8 mouse cellular contexts compared by ENCODE assay signal in genomic region chr13:53178594-53178993, GRCm38 (mm10).
DNase-seq lines count a peak whose midpoint lies in the region; ATAC-seq and TF ChIP-seq lines count a peak whose summit lies in the region.

No protein-coding gene starts in this region.

- no peaks in the 10 kb centered on the region for H3K9me3 ChIP-seq in liver, postnatal 0 days (ENCODE audit: low read length)
- H3K9me3 ChIP-seq in forebrain, embryonic 10.5 days: peaks cover 2% of the 10 kb centered on the region; the same call in 1 of the 2 replicates
- H3K9me3 ChIP-seq in kidney, embryonic 15.5 days (replicated peaks): no peaks in the 10 kb centered on the region

- no peak for TF ChIP-seq CTCF in liver, postnatal 0 days (IDR thresholded peaks at IDR 0.05; ENCODE audit: low read depth)

- ATAC-seq in liver, postnatal 0 days: no peak
- peak; percentile 47 for ATAC-seq in kidney, embryonic 15.5 days (replicated peaks; ENCODE audit: low FRiP score)

- no peak overlapping the region for H3K4me3 ChIP-seq in liver, postnatal 0 days (ENCODE audit: low read depth, low read length)
- peak overlapping the region; percentile 19; the same call in 1 of the 2 replicates for H3K4me3 ChIP-seq in forebrain, embryonic 10.5 days
- 0 out of 2 replicates have a peak overlapping the region, but pooled peaks have one; percentile 6 for H3K4me3 ChIP-seq in kidney, embryonic 15.5 days (replicated peaks)

- no peak overlapping the region for H3K9ac ChIP-seq in liver, postnatal 0 days (replicated peaks)
- no peak overlapping the region for H3K9ac ChIP-seq in kidney, embryonic 15.5 days

- no peaks in the 10 kb centered on the region for H3K36me3 ChIP-seq in liver, postnatal 0 days (replicated peaks; ENCODE audit: insufficient read depth, low read length)
- H3K36me3 ChIP-seq in forebrain, embryonic 10.5 days (replicated peaks): no peaks in the 10 kb centered on the region
- H3K36me3 ChIP-seq in kidney, embryonic 15.5 days: no peaks in the 10 kb centered on the region

- no peak for TF ChIP-seq EP300 in liver, postnatal 0 days (IDR thresholded peaks at IDR 0.05; ENCODE audit: low read depth)

- peak; percentile 29 for DNase-seq in liver
- no peak for DNase-seq in liver, postnatal 0 days
- DNase-seq in forebrain, embryonic 10.5 days (ENCODE audit: extremely low spot score, low spot score): peak; percentile 46
- DNase-seq in neural tube, embryonic 10.5 days (ENCODE audit: extremely low spot score, low spot score): peak; percentile 43
- DNase-seq in right cerebral cortex, postnatal 4 days: no peak
- DNase-seq in frontal cortex, postnatal 10 days (ENCODE audit: low spot score in 2 of 2): no peak
- no peak for DNase-seq in layer of hippocampus, postnatal 10 days (ENCODE audit: low spot score in 2 of 2)

- H3K27me3 ChIP-seq in liver, postnatal 0 days (ENCODE audit: insufficient read depth, low read length): no peaks in the 10 kb centered on the region
- no peaks in the 10 kb centered on the region; the same call in 1 of the 2 replicates for H3K27me3 ChIP-seq in forebrain, embryonic 10.5 days (ENCODE audit: poor library complexity, severe bottlenecking)
- peaks cover 54% of the 10 kb centered on the region for H3K27me3 ChIP-seq in kidney, embryonic 15.5 days

- H3K4me1 ChIP-seq in liver, postnatal 0 days (ENCODE audit: insufficient read depth): no peaks in the 10 kb centered on the region
- H3K4me1 ChIP-seq in forebrain, embryonic 10.5 days: peaks cover 82% of the 10 kb centered on the region
- peaks cover 62% of the 10 kb centered on the region for H3K4me1 ChIP-seq in kidney, embryonic 15.5 days

- H3K4me2 ChIP-seq in liver, postnatal 0 days (ENCODE audit: low read depth, low read length): no peak overlapping the region
- H3K4me2 ChIP-seq in kidney, embryonic 15.5 days: peak overlapping the region; percentile 41

- no peak overlapping the region for H3K27ac ChIP-seq in liver, postnatal 0 days (ENCODE audit: low read depth)
- peak overlapping the region; percentile 79 for H3K27ac ChIP-seq in forebrain, embryonic 10.5 days
- H3K27ac ChIP-seq in kidney, embryonic 15.5 days: peak overlapping the region; percentile 72

- 19% methylated on average over 13 of the region's 13 CpGs for WGBS in liver, postnatal 0 days (ENCODE audit: insufficient replicate concordance)
- 15% methylated on average over 13 of the region's 13 CpGs for WGBS in forebrain, embryonic 10.5 days
- under 1% methylated on average over 13 of the region's 13 CpGs for WGBS in kidney, embryonic 15.5 days

Comparison
In these comparisons a context has a peak if more than half of its experiments do, and no peak if none do; other contexts are left out.
1. DNase-seq: peak in liver (single experiment), forebrain, embryonic 10.5 days (single experiment) and neural tube, embryonic 10.5 days (single experiment); none in liver, postnatal 0 days (single experiment), right cerebral cortex, postnatal 4 days (single experiment), frontal cortex, postnatal 10 days (0 of 2) and layer of hippocampus, postnatal 10 days (0 of 2).